Mouse (Mus musculus) thymus, adult 2 months (tissue): ENCODE measurements around the gene Cep89.

Experiments
- CTCF ChIP-seq: fragments of 200-500 bp; IDR thresholded peaks from 2 replicates; pipeline ENCODE4 v1.5.1; 2012; ENCODE audit warnings: mild to moderate bottlenecking, control low read depth, low read length, moderate library complexity, borderline replicate concordance; ENCODE audit not compliant: control insufficient read depth, poor library complexity, insufficient read depth; ENCODE audit errors: extremely low read depth
- POLR2A ChIP-seq: fragments of 200-500 bp; IDR thresholded peaks from 2 replicates; pipeline ENCODE4 v1.6.1; 2012; ENCODE audit warnings: mild to moderate bottlenecking, low read length, control low read depth, moderate library complexity; ENCODE audit not compliant: control insufficient read depth, poor library complexity, insufficient read depth; ENCODE audit errors: extremely low read depth

DNA sequence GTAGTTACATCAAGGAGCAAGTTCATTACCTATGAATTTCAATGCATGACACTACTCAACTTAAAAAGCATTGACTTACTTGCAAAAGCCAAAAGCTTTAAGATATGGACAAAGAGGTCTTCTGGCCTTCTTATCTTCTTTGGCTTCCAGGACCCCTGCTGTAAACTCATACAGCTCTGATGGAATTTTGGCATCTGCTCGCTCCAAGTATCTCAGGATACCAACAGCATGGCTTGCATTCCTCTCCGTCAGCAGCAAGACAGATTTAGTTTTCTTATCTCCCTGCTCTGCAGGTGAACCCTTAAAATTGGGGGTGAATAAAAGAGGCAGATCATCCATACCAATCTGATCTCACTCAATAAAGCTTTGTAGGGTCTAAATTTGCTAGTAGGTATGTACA lies 88.3 kb downstream of the Cep89 start:
- no peak for TF ChIP-seq POLR2A
- no peak for TF ChIP-seq CTCF
